Mouse (Mus musculus) MEL (cell line): Measurements from ENCODE around the gene Ndufaf2. TPM values are rescaled to one million over a fixed set of nuclear protein-coding genes. Genes with fewer than 3 reads are reported as not detected.
A peak's percentile ranks its signal among the peaks of the same experiment; 100 is the strongest.

Experiments
- DNase-seq: peaks from one replicate; pipeline ENCODE4 v3.0.0; 2011; ENCODE audit warnings: low read depth, low spot score
- H3K27ac ChIP-seq: 2 replicates; pipeline ENCODE4 v1.5.1; 2012; ENCODE audit warnings: low read depth, mild to moderate bottlenecking, control low read depth, low read length, moderate library complexity; ENCODE audit not compliant: control insufficient read depth
- H3K27me3 ChIP-seq, 2 experiments: fragments of 150-350 bp in 1 of 2; sonication (generic) in 1 of 2; 2 replicates each; pipeline ENCODE4 v1.6.1; 2012; ENCODE audit warnings: low read length in 2 of 2, mild to moderate bottlenecking in 2 of 2, improper control_type of control experiment in 1 of 2, moderate library complexity in 1 of 2; ENCODE audit not compliant: insufficient read depth in 2 of 2, control insufficient read depth in 1 of 2
- H3K36me3 ChIP-seq, 2 experiments: 2 replicates each; pipeline ENCODE4 v1.6.1; 2012 to 2014; ENCODE audit warnings: low read length in 2 of 2, improper control_type of control experiment in 1 of 2, inconsistent platforms in 1 of 2, mild to moderate bottlenecking in 1 of 2; ENCODE audit not compliant: insufficient read depth in 2 of 2, control insufficient read depth in 1 of 2
- H3K4me1 ChIP-seq, 2 experiments: fragments of 150-350 bp in 1 of 2; sonication (generic) in 1 of 2; 2 replicates each; pipeline ENCODE4 v1.6.1; 2012; ENCODE audit warnings: low read length in 2 of 2, improper control_type of control experiment in 1 of 2, mild to moderate bottlenecking in 1 of 2; ENCODE audit not compliant: insufficient read depth in 2 of 2, control insufficient read depth in 1 of 2
- H3K4me3 ChIP-seq, 2 experiments: fragments of 150-350 bp in 1 of 2; sonication (generic) in 1 of 2; 2 replicates each; pipeline ENCODE4 v1.5.1; 2012; ENCODE audit warnings: low read depth in 2 of 2, low read length in 2 of 2, mild to moderate bottlenecking in 2 of 2, moderate library complexity in 2 of 2, control low read depth in 1 of 2, improper control_type of control experiment in 1 of 2; ENCODE audit not compliant: control insufficient read depth in 1 of 2, insufficient read depth in 1 of 2
- H3K79me2 ChIP-seq: 2 replicates; pipeline ENCODE4 v1.6.1; 2012; ENCODE audit warnings: mild to moderate bottlenecking, low read length, moderate library complexity; ENCODE audit not compliant: control insufficient read depth, poor library complexity, insufficient read depth
- H3K9ac ChIP-seq: 2 replicates; pipeline ENCODE4 v1.6.1; 2012; ENCODE audit warnings: low read depth, mild to moderate bottlenecking, control low read depth, low read length, moderate library complexity; ENCODE audit not compliant: control insufficient read depth, poor library complexity, severe bottlenecking
- H3K9me3 ChIP-seq: fragments of 150-350 bp; sonication (generic); replicated peaks from 2 replicates; pipeline ENCODE4 v1.6.1; 2012; ENCODE audit warnings: mild to moderate bottlenecking, low read length, improper control_type of control experiment, moderate library complexity; ENCODE audit not compliant: insufficient read depth
- CTCF ChIP-seq, 3 experiments: IDR thresholded peaks in 2 of 3; conservative IDR thresholded peaks in 1 of 3; 2 replicates each; pipeline ENCODE4 v1.5.1; 2011 to 2012; ENCODE audit warnings: low read length in 3 of 3, low read depth in 2 of 3, mild to moderate bottlenecking in 2 of 3, improper control_type of control experiment in 1 of 3, inconsistent platforms in 1 of 3, mixed read lengths in 1 of 3, moderate library complexity in 1 of 3; ENCODE audit not compliant: control insufficient read depth in 1 of 3, insufficient read depth in 1 of 3, poor library complexity in 1 of 3, severe bottlenecking in 1 of 3
- E2F4 ChIP-seq: IDR thresholded peaks from 2 replicates; pipeline ENCODE4 v1.6.1; 2011; ENCODE audit warnings: low read depth, low read length, improper control_type of control experiment, borderline replicate concordance
- ETS1 ChIP-seq: IDR thresholded peaks from 2 replicates; pipeline ENCODE4 v1.6.1; 2012; ENCODE audit warnings: low read depth, mild to moderate bottlenecking, inconsistent platforms, low read length, improper control_type of control experiment, moderate library complexity
- HCFC1 ChIP-seq: IDR thresholded peaks from 2 replicates; pipeline ENCODE4 v1.6.1; 2012; ENCODE audit warnings: low read depth, mild to moderate bottlenecking, inconsistent platforms, low read length, improper control_type of control experiment, moderate library complexity
- KAT2A ChIP-seq: conservative IDR thresholded peaks from 2 replicates; pipeline ENCODE4 v1.6.1; 2012; ENCODE audit warnings: low read depth, low read length, improper control_type of control experiment, inconsistent platforms
- MEF2A ChIP-seq: IDR thresholded peaks from 2 replicates; pipeline ENCODE4 v1.6.1; 2014; ENCODE audit warnings: low read depth, mild to moderate bottlenecking, inconsistent platforms, low read length, improper control_type of control experiment; ENCODE audit not compliant: poor library complexity, insufficient replicate concordance, severe bottlenecking; ENCODE audit errors: extremely low read depth
- MXI1 ChIP-seq: IDR thresholded peaks from 2 replicates; pipeline ENCODE4 v1.6.1; 2011; ENCODE audit warnings: mild to moderate bottlenecking, low read depth, low read length, improper control_type of control experiment
- NRF1 ChIP-seq: IDR thresholded peaks from 2 replicates; pipeline ENCODE4 v1.6.1; 2014; ENCODE audit warnings: low read depth, mild to moderate bottlenecking, inconsistent platforms, low read length, improper control_type of control experiment, moderate library complexity; ENCODE audit not compliant: poor library complexity, insufficient read depth, severe bottlenecking
- POLR2A ChIP-seq, 2 experiments: IDR thresholded peaks; 2 replicates each; pipeline ENCODE4 v1.6.1; 2011 to 2012; ENCODE audit warnings: low read length in 2 of 2, mild to moderate bottlenecking in 2 of 2, control low read depth in 1 of 2, improper control_type of control experiment in 1 of 2, low read depth in 1 of 2, moderate library complexity in 1 of 2; ENCODE audit not compliant: control insufficient read depth in 1 of 2, insufficient read depth in 1 of 2, poor library complexity in 1 of 2
- POLR2AphosphoS2 ChIP-seq: IDR thresholded peaks from 2 replicates; pipeline ENCODE4 v1.6.1; 2011; ENCODE audit warnings: low read length, improper control_type of control experiment
- POLR2AphosphoS5 ChIP-seq: IDR thresholded peaks from 2 replicates; pipeline ENCODE4 v1.6.1; 2012; ENCODE audit warnings: low read depth, borderline replicate concordance, mild to moderate bottlenecking, inconsistent platforms, low read length, moderate library complexity, mixed read lengths
- RCOR1 ChIP-seq: IDR thresholded peaks from 2 replicates; pipeline ENCODE4 v1.6.1; 2012; ENCODE audit warnings: low read depth, mild to moderate bottlenecking, inconsistent platforms, low read length, improper control_type of control experiment
- SIN3A ChIP-seq: IDR thresholded peaks from 2 replicates; pipeline ENCODE4 v1.6.1; 2012; ENCODE audit warnings: low read length, improper control_type of control experiment, inconsistent platforms
- USF1 ChIP-seq: IDR thresholded peaks from 2 replicates; pipeline ENCODE4 v1.6.1; 2014; ENCODE audit warnings: low read depth, mild to moderate bottlenecking, inconsistent platforms, low read length, improper control_type of control experiment, moderate library complexity
- ZKSCAN1 ChIP-seq: IDR thresholded peaks from 2 replicates; pipeline ENCODE4 v1.6.1; 2012; ENCODE audit warnings: low read depth, mild to moderate bottlenecking, inconsistent platforms, low read length, improper control_type of control experiment, moderate library complexity
- polyA plus RNA-seq, 2 experiments: library from polyadenylated mRNA; stranded (reverse) in 1 of 2; unstranded in 1 of 2; fragments of >175 nt in 1 of 2; fragments of >200 nt in 1 of 2; gene quantifications; 2 replicates each; pipeline versions ENCODE4 v1.2.1 to v1.2.4; 2012; ENCODE audit warnings: low replicate concordance in 2 of 2, low read depth in 1 of 2; ENCODE audit not compliant: insufficient read length in 2 of 2, insufficient read depth in 1 of 2, missing spikeins in 1 of 2
- total RNA-seq: library from RNA; depleted of rRNA; stranded (reverse); fragments of 300-350 nt; gene quantifications from 2 replicates; pipeline ENCODE4 v1.2.3, GENCODE M21; 2012

The Ndufaf2 gene
- total and polyA plus RNA-seq, 3 experiments, result 50.9 to 76.0 TPM; not detected in 1

DNA sequence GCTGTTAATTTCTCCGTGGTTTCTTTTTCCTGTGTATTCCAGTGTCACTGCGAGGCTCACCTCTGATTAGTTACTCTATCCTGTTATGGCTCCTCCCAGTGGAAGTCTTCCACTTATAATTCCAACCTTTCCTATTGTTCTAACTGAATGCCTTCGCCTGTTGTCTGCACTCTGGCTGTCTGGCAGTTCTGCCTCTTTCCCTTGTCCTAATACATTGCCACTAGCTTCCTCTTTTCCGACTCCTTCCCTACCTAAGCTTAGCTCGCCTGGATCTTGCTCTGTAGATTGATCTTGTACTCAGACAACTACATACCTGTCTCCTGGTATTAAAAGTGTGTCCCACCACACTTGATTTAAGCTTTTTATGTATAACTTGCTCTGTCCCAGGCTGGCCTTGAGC is 22.4 kb upstream of the Ndufaf2 start:
- TF ChIP-seq SIN3A, result 0 out of 2 replicates have a peak, but pooled peaks have one; percentile 42
- TF ChIP-seq CTCF (IDR thresholded peaks at IDR 0.05 in 2 of 3, conservative IDR thresholded peaks at IDR 0.05 in 1 of 3; ENCODE audit: control insufficient read depth in 1 of 3, insufficient read depth in 1 of 3, low read depth in 2 of 3, low read length in 3 of 3, poor library complexity in 1 of 3, severe bottlenecking in 1 of 3), result no peak
- Histone ChIP-seq H3K79me2 (no peaks in the 10 kb centered on the region; the same call in 1 of the 2 replicates), H3K27me3 (no peaks in the 10 kb centered on the region), H3K4me1 (peaks cover 22 to 34% of the 10 kb centered on the region in 2 experiments), H3K9me3 (no peaks in the 10 kb centered on the region), H3K9ac (no peak overlapping the region), H3K4me3 (no peak overlapping the region), H3K27ac (peak overlapping the region; percentile 43), H3K36me3 (peaks cover 8 to 36% of the 10 kb centered on the region in 2 experiments)
- peak; percentile 48 for DNase-seq

- Histone ChIP-seq H3K4me3 (no peak overlapping the region), H3K9ac (no peak overlapping the region), H3K4me1 (peaks cover 19 to 34% of the 10 kb centered on the region in 2 experiments), H3K9me3 (no peaks in the 10 kb centered on the region), H3K27ac (peak overlapping the region; percentile 32; the same call in 1 of the 2 replicates), H3K27me3 (no peaks in the 10 kb centered on the region), H3K79me2 (no peaks in the 10 kb centered on the region; the same call in 1 of the 2 replicates), H3K36me3 (peaks cover 8 to 30% of the 10 kb centered on the region in 2 experiments)
- DNase-seq, result peak; percentile 26
- no peak for TF ChIP-seq E2F4
- TF ChIP-seq USF1, result no peak
- TF ChIP-seq ETS1, result no peak
- TF ChIP-seq MXI1, result no peak
- TF ChIP-seq MEF2A, result no peak
- no peak for TF ChIP-seq RCOR1
- no peak for TF ChIP-seq POLR2A (IDR thresholded peaks at IDR 0.05; ENCODE audit: control insufficient read depth in 1 of 2, insufficient read depth in 1 of 2, low read depth in 1 of 2, low read length in 2 of 2, poor library complexity in 1 of 2)
- TF ChIP-seq ZKSCAN1, result no peak
- no peak for TF ChIP-seq POLR2AphosphoS2
- TF ChIP-seq POLR2AphosphoS5, result no peak
- TF ChIP-seq NRF1, result no peak
- TF ChIP-seq KAT2A, result no peak
- TF ChIP-seq CTCF (IDR thresholded peaks at IDR 0.05 in 2 of 3, conservative IDR thresholded peaks at IDR 0.05 in 1 of 3; ENCODE audit: control insufficient read depth in 1 of 3, insufficient read depth in 1 of 3, low read depth in 2 of 3, low read length in 3 of 3, poor library complexity in 1 of 3, severe bottlenecking in 1 of 3), result no peak
- TF ChIP-seq HCFC1, result no peak
Observed at GRCm38 (mm10) chr13:108179618-108180017, 21.2 kb upstream of the Ndufaf2 start.
